Mouse (Mus musculus) hindbrain, embryonic 16.5 days (tissue): ENCODE measurements around the gene Mvb12a. TPM values are rescaled to one million over a fixed set of nuclear protein-coding genes. Genes with fewer than 3 reads are reported as not detected.
A peak's percentile ranks its signal among the peaks of the same experiment; 100 is the strongest.

Experiments
- ATAC-seq: fragments of 200-750 bp; cut with Nextera tagmentation; 2 replicates; pipeline ENCODE4 v1.8.0; 2017; ENCODE audit warnings: moderate TSS enrichment, moderate library complexity
- H3K27ac ChIP-seq: fragments of 300-500 bp; sonication (generic); 2 replicates; pipeline ENCODE4 v1.5.1; 2014; ENCODE audit warnings: low read depth, mild to moderate bottlenecking, control low read depth, low read length, moderate library complexity
- H3K27me3 ChIP-seq: fragments of 300-500 bp; sonication (generic); replicated peaks from 2 replicates; pipeline ENCODE4 v1.6.1; 2014; ENCODE audit warnings: low read length; ENCODE audit not compliant: control insufficient read depth, insufficient read depth
- H3K36me3 ChIP-seq: fragments of 300-500 bp; sonication (generic); 2 replicates; pipeline ENCODE4 v1.6.1; 2014; ENCODE audit warnings: mild to moderate bottlenecking, low read length, moderate library complexity, mixed read lengths; ENCODE audit not compliant: control insufficient read depth, insufficient read depth
- H3K4me1 ChIP-seq: fragments of 300-500 bp; sonication (generic); 2 replicates; pipeline ENCODE4 v1.6.1; 2014; ENCODE audit warnings: low read depth, low read length; ENCODE audit not compliant: control insufficient read depth, insufficient read depth
- H3K4me2 ChIP-seq: fragments of 300-500 bp; sonication (generic); 2 replicates; pipeline ENCODE4 v1.6.1; 2014; ENCODE audit warnings: mild to moderate bottlenecking, low read length, control low read depth, moderate library complexity
- H3K4me3 ChIP-seq: fragments of 300-500 bp; sonication (generic); 2 replicates; pipeline ENCODE4 v1.5.1; 2014; ENCODE audit warnings: mild to moderate bottlenecking, low read length, control low read depth, moderate library complexity
- H3K9ac ChIP-seq: fragments of 300-500 bp; sonication (generic); 2 replicates; pipeline ENCODE4 v1.6.1; 2014; ENCODE audit warnings: low read depth, mild to moderate bottlenecking, control low read depth, low read length, moderate library complexity
- H3K9me3 ChIP-seq: fragments of 300-500 bp; sonication (generic); 2 replicates; pipeline ENCODE4 v1.6.1; 2014; ENCODE audit warnings: mild to moderate bottlenecking, low read length, moderate library complexity; ENCODE audit not compliant: control insufficient read depth
- WGBS: fragments of 180-500 bp; shearing (Covaris S2); extraction: QIAGEN DNeasy Blood & Tissue Kit; methylation state at CpG from one replicate; pipeline ENCODE4 v1.1.7; 2014; 5-methylcytosine and 5-hydroxymethylcytosine counted together
- polyA plus RNA-seq: library from polyadenylated mRNA; unstranded; fragments of >200 nt; fragmentation: Nextera tagmentation; extraction: Ambion mirVana; gene quantifications from 2 replicates; pipeline ENCODE4 v1.2.1, GENCODE M21; 2015

Mvb12a gene
- polyA plus RNA-seq, 1 experiment from 2014 or later = 70.4 TPM

DNA sequence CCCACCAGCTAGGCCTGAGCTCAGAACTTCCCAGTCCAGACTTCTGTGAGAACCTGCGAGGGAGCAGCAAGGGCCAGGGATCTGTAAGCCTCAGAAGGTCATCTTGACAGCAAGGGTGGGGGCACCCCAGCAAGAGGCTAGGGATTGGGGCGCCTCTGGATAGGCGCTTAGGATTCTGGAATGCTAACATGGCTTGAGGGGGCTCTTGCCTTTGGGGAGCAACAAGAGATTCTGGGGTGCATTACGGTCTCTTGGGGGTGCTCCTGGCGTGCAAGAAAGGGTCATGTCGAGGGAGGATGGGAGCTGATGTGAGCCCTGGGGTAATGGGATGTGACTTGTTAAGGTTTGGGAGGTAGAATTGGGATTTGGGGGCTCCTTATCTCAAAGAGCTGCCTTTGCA lies 26.2 kb downstream of the Mvb12a start:
- Histone ChIP-seq H3K4me3 (peak overlapping the region; percentile 68), H3K4me2 (peak overlapping the region; percentile 69), H3K4me1 (peaks cover 32% of the 10 kb centered on the region), H3K27me3 (0 out of 2 replicates have a peak, but pooled peaks cover 4% of the 10 kb centered on the region), H3K36me3 (no peaks in the 10 kb centered on the region), H3K9ac (peak overlapping the region; percentile 77), H3K27ac (peak overlapping the region; percentile 90), H3K9me3 (peaks cover 2% of the 10 kb centered on the region; the same call in 1 of the 2 replicates)
- no peak for ATAC-seq
- WGBS = 16% methylated on average over 6 of the region's 6 CpGs

DNA sequence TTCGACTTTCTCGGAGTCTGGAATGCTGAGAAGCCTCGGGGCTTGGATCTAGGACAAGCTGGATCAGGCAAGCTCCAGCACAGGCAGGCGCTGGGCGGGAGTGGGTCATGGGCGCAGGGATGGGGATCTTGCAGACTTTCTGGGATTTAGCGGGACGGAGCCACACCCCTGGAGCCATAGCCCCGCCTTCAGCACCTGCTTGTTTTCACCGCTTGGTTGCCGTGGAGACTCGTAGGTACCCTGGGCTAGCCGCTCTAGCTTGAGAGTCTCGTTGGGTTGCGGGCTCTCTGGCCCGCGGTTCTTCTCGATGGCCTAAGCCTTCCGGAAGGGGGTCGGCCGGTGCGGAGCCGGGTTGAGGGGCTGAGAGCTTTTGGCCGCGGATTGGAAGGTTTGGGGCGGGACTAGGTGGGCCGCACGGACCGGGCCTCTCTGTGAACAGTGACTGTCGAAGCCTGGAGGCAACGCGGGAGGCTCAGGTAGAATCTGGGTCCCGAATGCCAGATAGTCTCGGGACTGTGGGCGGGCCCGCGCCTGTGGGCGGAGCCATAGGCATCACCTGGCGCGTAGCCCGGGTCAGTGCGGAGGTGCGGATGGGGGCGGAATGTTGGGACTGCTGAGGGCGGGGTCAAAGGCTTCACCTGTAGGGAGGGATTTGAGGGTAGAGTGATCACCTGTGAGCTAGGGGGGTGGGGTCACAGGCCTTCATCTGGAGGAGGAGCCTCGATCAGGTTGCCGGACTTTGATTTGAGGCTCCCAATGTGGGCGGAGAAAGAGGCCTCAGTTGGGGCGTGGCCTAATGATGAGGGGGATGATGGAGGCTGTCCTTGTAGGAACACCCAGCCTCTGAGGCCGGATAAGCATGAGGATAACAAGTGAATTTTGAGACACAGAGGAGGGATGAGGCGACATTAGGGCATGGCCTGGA lies 26.9 kb downstream of the Mvb12a start:
- ATAC-seq = peak; percentile 83
- Histone ChIP-seq H3K4me2 (peak overlapping the region; percentile 69), H3K9me3 (no peaks in the 10 kb centered on the region), H3K36me3 (no peaks in the 10 kb centered on the region), H3K4me3 (peak overlapping the region; percentile 68), H3K27me3 (0 out of 2 replicates have a peak, but pooled peaks cover 4% of the 10 kb centered on the region), H3K4me1 (peaks cover 32% of the 10 kb centered on the region), H3K9ac (peak overlapping the region; percentile 77), H3K27ac (peak overlapping the region; percentile 90)
- under 1% methylated on average over 51 of the region's 51 CpGs for WGBS

GRCm38 (mm10) chr8:71570291-71570954 lies 27.7 kb downstream of the Mvb12a start:
- H3K4me3 ChIP-seq = peak overlapping the region; percentile 68
- no peaks in the 10 kb centered on the region for H3K36me3 ChIP-seq
- peak overlapping the region; percentile 90 for H3K27ac ChIP-seq
- peak; percentile 91 for ATAC-seq
- no peaks in the 10 kb centered on the region for H3K9me3 ChIP-seq
- H3K27me3 ChIP-seq = 0 out of 2 replicates have a peak, but pooled peaks cover 3% of the 10 kb centered on the region
- peaks cover 32% of the 10 kb centered on the region for H3K4me1 ChIP-seq
- H3K4me2 ChIP-seq = peak overlapping the region; percentile 69
- 1% methylated on average over 41 of the region's 41 CpGs for WGBS
- peak overlapping the region; percentile 77 for H3K9ac ChIP-seq

DNA sequence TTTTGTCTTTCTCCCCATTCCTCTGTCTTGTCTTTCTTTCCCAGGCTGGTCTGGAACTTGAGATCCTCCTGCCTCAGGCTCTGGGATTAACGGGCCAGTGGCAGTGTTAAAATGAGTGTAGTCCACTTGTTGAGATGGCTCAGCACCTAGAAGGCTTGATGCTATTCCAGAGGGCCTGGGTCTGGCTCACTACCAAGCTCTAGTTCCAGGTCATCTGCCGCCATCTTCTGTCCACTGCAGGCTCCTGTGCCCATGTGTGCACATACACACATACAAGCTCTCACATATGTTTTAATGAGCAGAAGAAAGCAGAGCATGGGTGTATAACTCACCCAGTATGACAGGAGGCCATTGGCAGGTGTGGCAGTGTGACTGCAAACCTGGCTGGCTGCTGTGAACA lies 29.4 kb downstream of the Mvb12a start:
- 83% methylated on average over 2 of the region's 2 CpGs for WGBS
- H3K27ac ChIP-seq = peak overlapping the region; percentile 70
- H3K4me2 ChIP-seq = peak overlapping the region; percentile 69
- H3K36me3 ChIP-seq = no peaks in the 10 kb centered on the region
- no peak overlapping the region for H3K9ac ChIP-seq
- no peaks in the 10 kb centered on the region for H3K9me3 ChIP-seq
- H3K4me1 ChIP-seq = peaks cover 32% of the 10 kb centered on the region
- H3K27me3 ChIP-seq = no peaks in the 10 kb centered on the region
- peak overlapping the region; percentile 2; the same call in 1 of the 2 replicates for H3K4me3 ChIP-seq
- ATAC-seq = no peak

DNA sequence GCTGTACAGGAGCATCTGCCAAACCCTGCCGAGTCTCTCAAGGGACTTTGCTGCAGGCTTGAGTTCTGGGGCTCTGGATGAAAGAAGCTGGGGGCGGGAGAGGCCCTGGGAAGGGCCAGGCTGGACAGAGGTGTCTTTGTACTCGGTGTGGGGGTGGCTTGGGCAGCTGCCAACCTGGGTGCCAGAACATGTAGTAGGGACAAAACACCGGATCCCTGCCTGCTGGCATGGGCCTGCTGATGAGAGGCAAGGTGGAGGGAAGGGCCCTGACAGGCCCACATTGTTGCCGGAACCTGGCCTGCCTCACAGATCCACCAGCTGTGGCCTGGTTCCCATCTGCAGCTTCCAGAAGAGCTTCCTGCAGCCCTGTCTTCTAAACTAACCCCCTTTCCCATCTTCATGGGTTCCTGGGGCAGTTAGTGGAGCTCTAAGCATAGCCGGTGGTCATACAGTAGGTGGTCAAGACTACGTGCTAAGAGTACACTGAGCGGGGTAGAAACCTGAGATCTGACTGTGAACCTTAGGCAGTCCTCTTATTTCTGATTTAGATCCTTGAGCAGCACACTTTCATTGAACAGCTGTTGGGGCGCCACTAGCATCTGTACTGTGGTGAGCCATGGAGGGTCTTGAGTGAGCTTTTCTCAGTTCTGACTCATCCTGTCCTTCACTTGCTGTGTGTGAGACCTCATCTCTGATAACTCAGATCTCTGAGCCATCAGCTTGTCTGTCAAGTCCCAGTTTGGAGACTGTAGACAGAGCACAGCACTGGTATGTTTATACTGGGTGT lies 30.3 kb downstream of the Mvb12a start:
- ATAC-seq = peak; percentile 2; the same call in 1 of the 2 replicates
- Histone ChIP-seq H3K4me1 (peaks cover 32% of the 10 kb centered on the region), H3K4me2 (peak overlapping the region; percentile 9; the same call in 1 of the 2 replicates), H3K27me3 (no peaks in the 10 kb centered on the region), H3K9me3 (no peaks in the 10 kb centered on the region), H3K4me3 (no peak overlapping the region; the same call in 1 of the 2 replicates), H3K27ac (peak overlapping the region; percentile 70), H3K9ac (peak overlapping the region; percentile 22; the same call in 1 of the 2 replicates), H3K36me3 (no peaks in the 10 kb centered on the region)
- WGBS = 60% methylated on average over 9 of the region's 9 CpGs

DNA sequence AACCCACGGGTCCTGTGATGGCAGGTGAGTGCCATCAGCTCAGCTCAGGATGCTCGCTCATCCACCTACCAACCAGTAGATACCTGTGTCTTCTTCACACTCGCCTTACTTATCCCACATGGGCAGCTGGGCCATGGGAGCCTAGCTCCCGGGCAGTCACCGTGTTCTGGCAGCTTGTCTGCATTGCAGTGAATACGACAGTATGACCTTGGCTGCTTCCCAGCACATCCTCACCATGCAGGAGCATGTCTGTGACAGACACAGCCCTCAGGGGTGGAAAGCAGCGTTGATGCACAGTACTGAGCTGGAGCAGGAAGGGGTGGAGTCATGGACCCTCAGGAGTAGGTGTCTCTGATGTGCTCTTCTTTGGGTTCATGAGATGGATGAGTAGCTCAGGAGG lies 31.7 kb downstream of the Mvb12a start:
- Histone ChIP-seq H3K36me3 (no peaks in the 10 kb centered on the region), H3K4me2 (no peak overlapping the region), H3K27me3 (no peaks in the 10 kb centered on the region), H3K9me3 (no peaks in the 10 kb centered on the region), H3K9ac (no peak overlapping the region), H3K27ac (no peak overlapping the region), H3K4me1 (peaks cover 21% of the 10 kb centered on the region), H3K4me3 (no peak overlapping the region)
- ATAC-seq = no peak
- WGBS = 71% methylated on average over 7 of the region's 7 CpGs

- Histone ChIP-seq H3K27me3 (no peaks in the 10 kb centered on the region), H3K4me1 (peaks cover 22% of the 10 kb centered on the region), H3K9me3 (no peaks in the 10 kb centered on the region), H3K4me2 (no peak overlapping the region), H3K27ac (no peak overlapping the region), H3K4me3 (no peak overlapping the region), H3K9ac (no peak overlapping the region), H3K36me3 (no peaks in the 10 kb centered on the region)
- 84% methylated on average over 1 of the region's 1 CpGs for WGBS
- ATAC-seq = no peak
Measured at GRCm38 (mm10) chr8:71575020-71575419, 32.3 kb downstream of the Mvb12a start.

- no peak overlapping the region for H3K9ac ChIP-seq
- WGBS = 65% methylated on average over 4 of the region's 4 CpGs
Measured at GRCm38 (mm10) chr8:71577856-71578387, 35.2 kb downstream of the Mvb12a start.

More at GRCm38 (mm10) chr8:71577856-71578387, 35.2 kb downstream of the Mvb12a start:
- Histone ChIP-seq H3K4me2 (no peak overlapping the region), H3K9me3 (no peaks in the 10 kb centered on the region), H3K36me3 (0 out of 2 replicates have a peak, but pooled peaks cover 2% of the 10 kb centered on the region), H3K27me3 (no peaks in the 10 kb centered on the region), H3K4me3 (no peak overlapping the region), H3K4me1 (peaks cover 7% of the 10 kb centered on the region; the same call in 1 of the 2 replicates), H3K27ac (no peak overlapping the region)
- ATAC-seq = no peak
